Mouse (Mus musculus) granulocyte monocyte progenitor cell, adult 5-6 weeks (primary cell): ENCODE measurements around the gene Cbfa2t2. TPM values are rescaled to one million over a fixed set of nuclear protein-coding genes. Genes with fewer than 3 reads are reported as not detected.

Experiments used
- total RNA-seq, 2 experiments: library from RNA; stranded (forward) in 1 of 2; stranded (reverse) in 1 of 2; fragments of 200-712, 200-1000 nt in 1 of 2; fragments of >200 nt in 1 of 2; fragmentation: Nextera tagmentation in 1 of 2; gene quantifications; 2 replicates each; pipeline ENCODE4 v1.2.3; 2014 to 2017

Gene Cbfa2t2
- total RNA-seq, 2 experiments from 2014 or later: 13.0 to 14.7 TPM

Other genes with a start within 250 kb of the Cbfa2t2 start
- gene Bpifb1, start 245.7 kb upstream of the Cbfa2t2 start, total RNA-seq (2014; fragmentation: Nextera tagmentation): not detected in 2 replicates
- not detected in 2 replicates for gene Bpifb1, start 245.7 kb upstream of the Cbfa2t2 start, total RNA-seq (2017)
- not detected in 2 replicates for gene Bpifb5, start 212.7 kb upstream of the Cbfa2t2 start, total RNA-seq (2014; fragmentation: Nextera tagmentation)
- gene Bpifb5, start 212.7 kb upstream of the Cbfa2t2 start, total RNA-seq (2017): 2.0 TPM in 1 of 2 replicates, not detected in the other
- gene Bpifb9a, start 178.6 kb upstream of the Cbfa2t2 start, total RNA-seq (2014; fragmentation: Nextera tagmentation): not detected in 2 replicates
- gene Bpifb9a, start 178.6 kb upstream of the Cbfa2t2 start, total RNA-seq (2017): not detected in 2 replicates
- gene Bpifb9b, start 129.3 kb upstream of the Cbfa2t2 start, total RNA-seq (2014; fragmentation: Nextera tagmentation): not detected in 2 replicates
- not detected in 2 replicates for gene Bpifb9b, start 129.3 kb upstream of the Cbfa2t2 start, total RNA-seq (2017)
- gene Cdk5rap1, start 63.5 kb upstream of the Cbfa2t2 start, total RNA-seq (2014; fragmentation: Nextera tagmentation): 10.7 and 15.4 TPM in 2 replicates
- 15.6 and 16.1 TPM in 2 replicates for gene Cdk5rap1, start 63.5 kb upstream of the Cbfa2t2 start, total RNA-seq (2017)
- gene Snta1, start 28.4 kb upstream of the Cbfa2t2 start, total RNA-seq (2014; fragmentation: Nextera tagmentation): 0.56 TPM in 1 of 2 replicates, not detected in the other
- gene Snta1, start 28.4 kb upstream of the Cbfa2t2 start, total RNA-seq (2017): 0.04 TPM in 1 of 2 replicates, not detected in the other
- gene 1700003F12Rik, start 110.6 kb downstream of the Cbfa2t2 start, total RNA-seq (2014; fragmentation: Nextera tagmentation): not detected in 2 replicates
- not detected in 2 replicates for gene 1700003F12Rik, start 110.6 kb downstream of the Cbfa2t2 start, total RNA-seq (2017)
- not detected in 2 replicates for gene Actl10, start 115.3 kb downstream of the Cbfa2t2 start, total RNA-seq (2014; fragmentation: Nextera tagmentation)
- not detected in 2 replicates for gene Actl10, start 115.3 kb downstream of the Cbfa2t2 start, total RNA-seq (2017)
- gene Necab3, start 122.4 kb downstream of the Cbfa2t2 start, total RNA-seq (2014; fragmentation: Nextera tagmentation): 1.8 and 7.0 TPM in 2 replicates
- 2.4 TPM in 1 of 2 replicates, not detected in the other for gene Necab3, start 122.4 kb downstream of the Cbfa2t2 start, total RNA-seq (2017)
- 32.0 and 45.2 TPM in 2 replicates for gene E2f1, start 133.4 kb downstream of the Cbfa2t2 start, total RNA-seq (2014; fragmentation: Nextera tagmentation)
- gene E2f1, start 133.4 kb downstream of the Cbfa2t2 start, total RNA-seq (2017): 7.5 and 9.9 TPM in 2 replicates
- 8.4 and 15.5 TPM in 2 replicates for gene Pxmp4, start 167.2 kb downstream of the Cbfa2t2 start, total RNA-seq (2014; fragmentation: Nextera tagmentation)
- 11.5 and 15.2 TPM in 2 replicates for gene Pxmp4, start 167.2 kb downstream of the Cbfa2t2 start, total RNA-seq (2017)
- 1.2 and 1.7 TPM in 2 replicates for gene Zfp341, start 176.8 kb downstream of the Cbfa2t2 start, total RNA-seq (2014; fragmentation: Nextera tagmentation)
- 0.77 and 1.3 TPM in 2 replicates for gene Zfp341, start 176.8 kb downstream of the Cbfa2t2 start, total RNA-seq (2017)
- gene 4930519P11Rik, start 177.0 kb downstream of the Cbfa2t2 start, total RNA-seq (2014; fragmentation: Nextera tagmentation): not detected in 2 replicates
- gene 4930519P11Rik, start 177.0 kb downstream of the Cbfa2t2 start, total RNA-seq (2017): 0.52 TPM in 1 of 2 replicates, not detected in the other
- 108 and 120 TPM in 2 replicates for gene Chmp4b, start 215.2 kb downstream of the Cbfa2t2 start, total RNA-seq (2014; fragmentation: Nextera tagmentation)
- gene Chmp4b, start 215.2 kb downstream of the Cbfa2t2 start, total RNA-seq (2017): 125 and 129 TPM in 2 replicates